Mouse (Mus musculus): ENCODE measurements around the gene Gm16253.

DNA sequence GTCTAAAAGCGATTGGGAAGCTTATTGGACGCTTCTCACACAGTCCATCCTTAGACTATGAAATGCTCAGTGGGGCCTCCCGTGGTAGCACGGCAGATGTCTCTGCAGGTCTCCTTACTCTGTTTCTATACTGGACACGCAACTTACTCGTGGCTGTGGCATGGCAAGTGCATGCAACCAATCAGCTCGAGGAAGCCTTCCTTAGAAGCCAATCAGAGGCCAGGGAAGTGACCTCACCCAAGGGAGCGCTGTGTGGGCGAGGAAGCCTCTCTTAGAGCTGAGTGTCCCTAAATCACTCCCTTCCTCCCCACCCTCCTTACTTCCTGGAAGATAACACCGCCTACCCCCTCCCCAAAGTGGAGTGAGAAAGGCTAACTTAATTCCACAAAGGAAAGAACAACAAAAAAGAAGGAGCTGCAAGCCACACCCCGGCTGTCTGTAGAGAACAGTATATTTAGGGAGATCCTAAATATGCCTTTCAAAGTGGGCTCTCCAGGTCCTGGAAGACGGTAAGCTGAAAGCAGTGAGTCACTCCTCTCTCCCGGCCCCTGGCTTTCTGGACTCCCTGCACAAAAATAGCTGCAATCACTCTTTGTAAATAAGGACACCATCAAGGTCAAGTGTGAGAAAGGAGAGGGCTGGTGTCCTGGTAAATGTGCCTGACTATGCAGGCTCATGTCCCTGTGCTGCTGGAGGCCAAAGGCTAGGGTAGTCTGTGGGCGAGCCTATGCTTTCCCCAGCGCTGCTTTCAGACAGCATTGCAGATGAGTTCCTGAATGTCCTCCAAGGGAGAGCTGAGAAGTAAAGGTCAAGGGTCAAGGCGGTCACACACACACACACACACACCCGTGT lies at the start of gene Gm16253:
- TF ChIP-seq POLR2A (IDR thresholded peaks at IDR 0.05; ENCODE audit: control insufficient read depth, extremely low read depth, insufficient read depth, low read length, poor library complexity) (0 out of 2 replicates have a peak, but pooled peaks have one; percentile 25), CTCF (IDR thresholded peaks at IDR 0.05; ENCODE audit: borderline replicate concordance, control insufficient read depth, extremely low read depth, insufficient read depth, low read length, poor library complexity) (no peak)
